15 mouse cellular contexts compared by ENCODE assay signal in the genomic region with DNA sequence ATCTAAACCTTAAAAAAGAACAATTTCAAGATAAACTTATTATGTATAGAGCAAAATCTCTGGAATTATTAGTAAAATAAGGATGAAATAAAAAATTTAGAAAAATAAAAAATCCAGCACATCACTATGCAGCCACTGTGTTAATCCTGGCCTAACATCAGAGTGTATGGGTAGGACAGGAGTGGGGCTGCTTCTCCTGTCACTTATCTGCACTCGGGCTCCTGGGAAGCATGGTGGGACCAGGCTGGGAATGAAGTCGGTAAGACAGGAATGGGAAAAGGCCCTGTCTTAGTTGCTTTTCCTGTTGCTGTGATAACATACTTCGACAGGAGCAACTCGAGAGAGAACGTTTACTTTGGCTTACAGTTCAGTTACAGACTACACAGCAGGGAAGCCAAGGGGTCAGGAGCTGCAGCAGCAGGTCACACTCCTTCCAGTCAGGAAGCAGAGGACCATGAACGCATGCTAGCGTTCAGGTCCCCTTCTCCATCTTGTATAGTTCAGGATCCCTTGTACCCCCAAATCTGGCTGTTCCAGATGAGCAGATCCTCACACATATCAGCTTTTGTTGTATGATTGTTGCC.
"Had no signal": no experiment of that assay in that cellular context is flagged by ENCODE, and none has a peak within 500 bp of the region (broad histone marks: within the 10 kb centered on the region; RNA-seq: fewer than 3 reads in every experiment).

No protein-coding gene starts in this region.

- H3K9me3 ChIP-seq: limb, embryonic 12.5 days; liver, embryonic 15.5 days; lung, embryonic 15.5 days; megakaryocyte, embryonic 14.5 days; midbrain, embryonic 15.5 days; neural tube, embryonic 12.5 days had no signal

- H3K9ac ChIP-seq: limb, embryonic 12.5 days; liver, embryonic 15.5 days; lung, embryonic 15.5 days; midbrain, embryonic 15.5 days; neural tube, embryonic 12.5 days had no signal

- H3K27ac ChIP-seq: layer of hippocampus, adult 2 months; limb, embryonic 12.5 days; liver, embryonic 15.5 days; lung, embryonic 15.5 days; macrophage; midbrain, embryonic 15.5 days; neural tube, embryonic 12.5 days; stomach, postnatal 0 days had no signal

- H3K4me1 ChIP-seq: limb, embryonic 12.5 days; lung, embryonic 15.5 days; neural tube, embryonic 12.5 days had no signal

- ATAC-seq: midbrain, embryonic 15.5 days had no signal

- H3K36me3 ChIP-seq: lung, embryonic 15.5 days; midbrain, embryonic 15.5 days; neural tube, embryonic 12.5 days had no signal

- H3K4me2 ChIP-seq: limb, embryonic 12.5 days; liver, embryonic 11.5 days; liver, embryonic 15.5 days; lung, embryonic 15.5 days; midbrain, embryonic 11.5 days; midbrain, embryonic 15.5 days; neural tube, embryonic 12.5 days had no signal

- DNase-seq: kidney, postnatal 10 days; kidney, postnatal 4 days; lung, postnatal 14 days; thymus, postnatal 4 days had no signal

- H3K4me3 ChIP-seq: layer of hippocampus, adult 2 months; limb, embryonic 12.5 days; liver, embryonic 15.5 days; lung, embryonic 15.5 days; megakaryocyte, embryonic 14.5 days; midbrain, embryonic 15.5 days; neural tube, embryonic 12.5 days had no signal

- H3K27me3 ChIP-seq: limb, embryonic 12.5 days; liver, embryonic 15.5 days; lung, embryonic 15.5 days; megakaryocyte, embryonic 14.5 days; midbrain, embryonic 15.5 days; neural tube, embryonic 12.5 days had no signal
